Mouse (Mus musculus) monocyte, adult 2 months (primary cell): Measurements from ENCODE around the gene Dnajc6.

Experiments
- DNase-seq, 2 experiments: peaks; one replicate each; pipeline ENCODE4 v3.0.0; 2022; ENCODE audit warnings: low spot score in 2 of 2, low read depth in 1 of 2

Dnajc6 gene

DNA sequence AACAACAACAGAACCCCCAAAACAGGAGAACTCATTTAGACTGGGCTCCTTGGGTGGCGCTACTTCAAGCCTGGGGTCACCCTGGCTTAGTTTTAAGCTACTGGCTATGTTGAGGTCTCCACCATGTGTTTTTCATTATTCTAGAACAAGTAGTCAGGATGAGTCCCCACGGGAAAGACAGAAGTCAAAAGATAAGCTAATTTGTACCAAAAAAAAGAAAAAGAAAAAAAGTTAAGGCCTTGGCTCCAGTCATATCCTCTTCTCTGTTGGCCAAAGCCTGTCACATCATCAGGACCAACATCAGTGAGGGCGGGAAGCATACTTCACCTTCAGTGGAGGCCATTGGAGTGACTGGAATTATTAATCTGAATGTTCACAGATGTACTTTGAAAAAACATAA is 188.4 kb downstream of the Dnajc6 start:
- DNase-seq = no peak

DNA sequence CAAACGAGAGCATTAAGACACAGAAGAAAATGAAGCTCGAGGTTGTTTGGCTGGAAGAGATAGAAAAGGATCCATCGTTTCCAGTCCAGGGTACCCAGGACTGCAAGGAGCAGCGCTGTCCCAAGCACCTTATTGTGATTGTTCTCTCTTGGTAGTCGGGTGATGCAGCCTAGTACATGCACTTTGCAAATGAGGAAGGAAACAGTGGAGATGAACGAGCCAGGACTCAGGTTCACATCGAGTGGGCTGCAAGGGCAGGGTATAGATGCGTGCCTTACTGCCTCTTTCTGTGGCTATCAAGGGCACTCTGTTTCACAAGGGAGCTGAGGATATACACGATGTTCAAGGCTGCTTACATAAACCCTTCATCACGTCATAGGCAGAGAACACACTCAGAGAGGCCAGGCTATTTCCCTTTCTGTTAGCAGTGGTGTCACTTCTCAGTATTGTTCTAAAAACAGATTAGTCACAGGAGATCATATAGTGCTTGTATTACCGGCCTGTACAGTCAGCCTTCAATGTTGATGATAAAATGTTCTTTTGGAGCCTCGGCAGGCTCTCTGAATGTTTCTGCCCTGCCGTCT is 189.9 kb downstream of the Dnajc6 start:
- DNase-seq = no peak

DNA sequence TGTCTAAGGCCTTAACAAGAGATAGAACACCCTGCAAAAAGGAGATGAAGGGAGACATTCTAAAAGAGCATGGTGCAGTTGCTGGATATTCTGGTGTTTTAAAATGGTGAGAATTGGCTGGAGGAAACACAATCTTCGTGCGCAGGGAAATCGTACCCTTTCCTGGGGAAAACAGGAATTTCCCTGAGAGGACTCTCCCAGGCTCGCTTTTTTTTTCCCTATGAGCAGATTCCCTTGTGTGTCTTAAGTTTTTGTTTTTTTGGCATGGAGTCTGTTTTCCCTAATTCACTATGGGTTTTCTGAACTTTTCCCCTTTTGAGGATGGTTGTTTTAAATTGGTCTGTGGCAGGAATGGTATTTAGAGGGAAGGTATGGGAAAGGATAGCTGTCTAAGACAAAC is 192.8 kb downstream of the Dnajc6 start:
- no peak for DNase-seq

DNA sequence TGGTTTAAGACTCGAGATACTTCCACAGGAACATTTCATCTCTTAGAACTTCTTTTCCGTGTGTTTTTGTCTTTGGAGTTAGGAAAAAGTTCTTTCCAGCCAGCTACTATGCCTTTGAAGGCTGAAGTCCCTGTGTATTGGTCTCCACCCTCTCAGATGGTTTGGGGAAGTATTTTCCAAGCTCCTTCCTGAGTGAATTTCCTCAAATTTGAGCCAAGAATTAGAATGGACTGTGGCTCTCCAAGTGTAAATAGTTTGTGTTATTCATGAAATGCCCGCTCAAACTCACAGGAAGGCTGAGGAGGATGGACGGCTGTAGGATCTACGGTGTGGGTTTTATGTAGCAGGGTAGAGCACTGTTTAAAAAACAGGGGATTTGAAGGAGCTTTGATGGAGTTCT is 193.2 kb downstream of the Dnajc6 start:
- DNase-seq = no peak
